Mouse (Mus musculus) kidney, embryonic 15.5 days (tissue): ENCODE data around the gene 2900011O08Rik. TPM values are rescaled to one million over a fixed set of nuclear protein-coding genes. Genes with fewer than 3 reads are reported as not detected.

Source experiments
- ATAC-seq: fragments of 200-750 bp; cut with Nextera tagmentation; replicated peaks from 2 replicates; pipeline ENCODE4 v1.8.0; 2017; ENCODE audit warnings: moderate TSS enrichment; ENCODE audit not compliant: low FRiP score
- H3K27ac ChIP-seq: fragments of 300-500 bp; sonication (generic); 2 replicates; pipeline ENCODE4 v1.5.1; 2015; ENCODE audit warnings: mild to moderate bottlenecking, inconsistent platforms
- H3K27me3 ChIP-seq: fragments of 300-500 bp; sonication (generic); 2 replicates; pipeline ENCODE4 v1.6.1; 2015; ENCODE audit warnings: inconsistent platforms
- H3K36me3 ChIP-seq: fragments of 300-500 bp; sonication (generic); 2 replicates; pipeline ENCODE4 v1.6.1; 2015; ENCODE audit warnings: inconsistent platforms
- H3K4me1 ChIP-seq: fragments of 300-500 bp; sonication (generic); 2 replicates; pipeline ENCODE4 v1.6.1; 2015; ENCODE audit warnings: inconsistent platforms
- H3K4me2 ChIP-seq: fragments of 300-500 bp; sonication (generic); 2 replicates; pipeline ENCODE4 v1.6.1; 2015; ENCODE audit warnings: moderate library complexity, mild to moderate bottlenecking, inconsistent platforms
- H3K4me3 ChIP-seq: fragments of 300-500 bp; sonication (generic); replicated peaks from 2 replicates; pipeline ENCODE4 v1.5.1; 2015; ENCODE audit warnings: mild to moderate bottlenecking, inconsistent platforms
- H3K9ac ChIP-seq: fragments of 300-500 bp; sonication (generic); 2 replicates; pipeline ENCODE4 v1.6.1; 2015; ENCODE audit warnings: mild to moderate bottlenecking, inconsistent platforms
- H3K9me3 ChIP-seq: fragments of 300-500 bp; sonication (generic); replicated peaks from 2 replicates; pipeline ENCODE4 v1.6.1; 2016; ENCODE audit warnings: inconsistent platforms
- WGBS: fragments of 180-500 bp; shearing (Covaris S2); methylation state at CpG from one replicate; pipeline ENCODE4 v1.1.7; 2015; ENCODE audit warnings: mixed read lengths; 5-methylcytosine and 5-hydroxymethylcytosine counted together
- polyA plus RNA-seq: library from polyadenylated mRNA; unstranded; fragments of >200 nt; fragmentation: Nextera tagmentation; extraction: Ambion mirVana; gene quantifications from 2 replicates; pipeline ENCODE4 v1.2.1, GENCODE M21; 2015

2900011O08Rik gene
- polyA plus RNA-seq = 1.6 and 2.2 TPM in 2 replicates

- H3K9me3 ChIP-seq = no peaks in the 10 kb centered on the region
- H3K27ac ChIP-seq = no peak within 1 kb of the TSS
- H3K36me3 ChIP-seq = no peaks in the 10 kb centered on the region
- H3K27me3 ChIP-seq = peaks cover 4% of the 10 kb centered on the region; the same call in 1 of the 2 replicates
- H3K4me1 ChIP-seq = peaks cover 14% of the 10 kb centered on the region
- 1% methylated on average over 31 of the region's 31 CpGs for WGBS
- H3K9ac ChIP-seq = peak within 1 kb of the TSS; percentile 45
- peak; percentile 82 for ATAC-seq
- peak within 1 kb of the TSS; percentile 91 for H3K4me2 ChIP-seq
- peak within 1 kb of the TSS; percentile 49 for H3K4me3 ChIP-seq
Measured at GRCm38 (mm10) chr16:13986574-13987478, at the start of gene 2900011O08Rik, which contains the start of gene Ifitm7. Gene 2900011O08Rik (plus strand): TSS chr16:13986604. Gene Ifitm7 (minus strand): TSS chr16:13986888.

- Histone ChIP-seq H3K4me3 (peak overlapping the region; percentile 67), H3K27me3 (no peaks in the 10 kb centered on the region), H3K27ac (no peak overlapping the region), H3K9ac (peak overlapping the region; percentile 53), H3K4me1 (peaks cover 8% of the 10 kb centered on the region), H3K36me3 (no peaks in the 10 kb centered on the region), H3K4me2 (peak overlapping the region; percentile 99), H3K9me3 (no peaks in the 10 kb centered on the region)
- 5% methylated on average over 28 of the region's 28 CpGs for WGBS
- ATAC-seq = peak; percentile 98
Measured at GRCm38 (mm10) chr16:13940139-13940846, 46.1 kb upstream of the 2900011O08Rik start.

GRCm38 (mm10) chr16:13940847-13941395 lies 45.5 kb upstream of the 2900011O08Rik start:
- peak overlapping the region; percentile 53 for H3K9ac ChIP-seq
- H3K4me1 ChIP-seq = peaks cover 8% of the 10 kb centered on the region
- H3K36me3 ChIP-seq = no peaks in the 10 kb centered on the region
- no peaks in the 10 kb centered on the region for H3K9me3 ChIP-seq
- no peak overlapping the region for H3K27ac ChIP-seq
- peak overlapping the region; percentile 67 for H3K4me3 ChIP-seq
- WGBS = 2% methylated on average over 34 of the region's 34 CpGs
- H3K4me2 ChIP-seq = peak overlapping the region; percentile 99
- no peaks in the 10 kb centered on the region for H3K27me3 ChIP-seq
- peak; percentile 93 for ATAC-seq

- no peaks in the 10 kb centered on the region for H3K36me3 ChIP-seq
- H3K4me1 ChIP-seq = peaks cover 8% of the 10 kb centered on the region
- WGBS = 43% methylated on average over 4 of the region's 4 CpGs
- H3K4me3 ChIP-seq = no peak overlapping the region
- no peak overlapping the region for H3K27ac ChIP-seq
- H3K9me3 ChIP-seq = no peaks in the 10 kb centered on the region
- no peaks in the 10 kb centered on the region for H3K27me3 ChIP-seq
- no peak overlapping the region for H3K4me2 ChIP-seq
- ATAC-seq = no peak
- H3K9ac ChIP-seq = no peak overlapping the region
Measured at GRCm38 (mm10) chr16:13944178-13944577, 42.2 kb upstream of the 2900011O08Rik start.

GRCm38 (mm10) chr16:13944752-13945151 lies 41.7 kb upstream of the 2900011O08Rik start:
- Histone ChIP-seq H3K4me2 (no peak overlapping the region), H3K4me3 (no peak overlapping the region), H3K9ac (no peak overlapping the region), H3K27me3 (no peaks in the 10 kb centered on the region), H3K27ac (no peak overlapping the region), H3K9me3 (no peaks in the 10 kb centered on the region), H3K4me1 (peaks cover 8% of the 10 kb centered on the region), H3K36me3 (no peaks in the 10 kb centered on the region)
- 84% methylated on average over 5 of the region's 5 CpGs for WGBS
- ATAC-seq = no peak

- Histone ChIP-seq H3K4me1 (peaks cover 8% of the 10 kb centered on the region), H3K4me2 (no peak overlapping the region), H3K9ac (no peak overlapping the region), H3K27ac (no peak overlapping the region), H3K36me3 (no peaks in the 10 kb centered on the region), H3K4me3 (no peak overlapping the region), H3K27me3 (no peaks in the 10 kb centered on the region), H3K9me3 (no peaks in the 10 kb centered on the region)
- ATAC-seq = no peak
- 78% methylated on average over 4 of the region's 4 CpGs for WGBS
Measured at GRCm38 (mm10) chr16:13945153-13945552, 41.3 kb upstream of the 2900011O08Rik start.

- Histone ChIP-seq H3K4me2 (no peak overlapping the region), H3K27ac (no peak overlapping the region), H3K4me1 (no peaks in the 10 kb centered on the region), H3K36me3 (no peaks in the 10 kb centered on the region), H3K27me3 (no peaks in the 10 kb centered on the region), H3K9ac (no peak overlapping the region), H3K9me3 (no peaks in the 10 kb centered on the region), H3K4me3 (no peak overlapping the region)
- ATAC-seq = no peak
- 91% methylated on average over 1 of the region's 1 CpGs for WGBS
Measured at GRCm38 (mm10) chr16:13946306-13946705, 40.1 kb upstream of the 2900011O08Rik start.

GRCm38 (mm10) chr16:13951245-13951644 lies 35.2 kb upstream of the 2900011O08Rik start:
- 70% methylated on average over 3 of the region's 3 CpGs for WGBS
- H3K9ac ChIP-seq = no peak overlapping the region
- no peaks in the 10 kb centered on the region for H3K9me3 ChIP-seq
- no peak for ATAC-seq
- H3K4me1 ChIP-seq = no peaks in the 10 kb centered on the region
- H3K36me3 ChIP-seq = no peaks in the 10 kb centered on the region
- H3K27me3 ChIP-seq = no peaks in the 10 kb centered on the region
- no peak overlapping the region for H3K27ac ChIP-seq
- no peak overlapping the region for H3K4me2 ChIP-seq
- H3K4me3 ChIP-seq = no peak overlapping the region

GRCm38 (mm10) chr16:13962053-13962452 lies 24.4 kb upstream of the 2900011O08Rik start:
- no peak overlapping the region for H3K4me3 ChIP-seq
- no peaks in the 10 kb centered on the region for H3K27me3 ChIP-seq
- no peaks in the 10 kb centered on the region for H3K4me1 ChIP-seq
- no peak overlapping the region for H3K4me2 ChIP-seq
- ATAC-seq = no peak
- H3K9me3 ChIP-seq = no peaks in the 10 kb centered on the region
- H3K9ac ChIP-seq = no peak overlapping the region
- no peaks in the 10 kb centered on the region for H3K36me3 ChIP-seq
- H3K27ac ChIP-seq = no peak overlapping the region
- 32% methylated on average over 1 of the region's 1 CpGs for WGBS

- 86% methylated on average over 1 of the region's 1 CpGs for WGBS
Measured at GRCm38 (mm10) chr16:13969096-13969495, 17.3 kb upstream of the 2900011O08Rik start.

GRCm38 (mm10) chr16:13972051-13972450 lies 14.4 kb upstream of the 2900011O08Rik start:
- Histone ChIP-seq H3K9ac (no peak overlapping the region), H3K36me3 (no peaks in the 10 kb centered on the region), H3K4me3 (no peak overlapping the region), H3K9me3 (no peaks in the 10 kb centered on the region), H3K27me3 (no peaks in the 10 kb centered on the region), H3K27ac (no peak overlapping the region), H3K4me1 (no peaks in the 10 kb centered on the region), H3K4me2 (no peak overlapping the region)
- ATAC-seq = no peak
- WGBS = 92% methylated on average over 8 of the region's 8 CpGs

More at GRCm38 (mm10) chr16:13969096-13969495, 17.3 kb upstream of the 2900011O08Rik start:
- no peaks in the 10 kb centered on the region for H3K9me3 ChIP-seq
- H3K4me1 ChIP-seq = no peaks in the 10 kb centered on the region
- H3K9ac ChIP-seq = no peak overlapping the region
- no peak for ATAC-seq
- H3K27me3 ChIP-seq = no peaks in the 10 kb centered on the region
- H3K4me2 ChIP-seq = no peak overlapping the region
- H3K27ac ChIP-seq = no peak overlapping the region
- H3K36me3 ChIP-seq = no peaks in the 10 kb centered on the region
- H3K4me3 ChIP-seq = no peak overlapping the region
